Mouse (Mus musculus): ENCODE data around the gene Ccdc175.

- TF ChIP-seq CHD1 (IDR thresholded peaks at IDR 0.05; ENCODE audit: low read depth, low read length) = no peak
- no peak for TF ChIP-seq CTCF (conservative IDR thresholded peaks at IDR 0.05 in 1 of 2, IDR thresholded peaks at IDR 0.05 in 1 of 2; ENCODE audit: low read depth in 2 of 2, low read length in 2 of 2)
- no peak for TF ChIP-seq POLR2A (IDR thresholded peaks at IDR 0.05; ENCODE audit: low read depth, low read length)
- no peak for TF ChIP-seq ELF1 (IDR thresholded peaks at IDR 0.05; ENCODE audit: low read depth, low read length)
- TF ChIP-seq MXI1 (IDR thresholded peaks at IDR 0.05; ENCODE audit: low read depth, low read length) = no peak
- TF ChIP-seq UBTF (IDR thresholded peaks at IDR 0.05; ENCODE audit: low read depth, low read length) = no peak
- TF ChIP-seq EP300 (IDR thresholded peaks at IDR 0.05; ENCODE audit: low read length) = no peak
Measured at GRCm38 (mm10) chr12:72102776-72103175, 82.1 kb downstream of the Ccdc175 start.

Data from CH12.LX (cell line).